Mouse (Mus musculus) c-Kit-positive CD71-positive TER-119-negative erythroid progenitor cells, embryonic 14.5 days (primary cell): ENCODE data around the gene Gm12216.

Source experiments
- DNase-seq: peaks from one replicate; pipeline ENCODE4 v3.0.0-alpha.2; 2013; ENCODE audit warnings: low read depth

Gm12216 gene

GRCm38 (mm10) chr11:53794671-53795557 lies 64.1 kb downstream of the Gm12216 start:
- no peak for DNase-seq

- DNase-seq = no peak
These were observed 65.0 kb downstream of the Gm12216 start for GRCm38 (mm10) chr11:53794015-53794414.

GRCm38 (mm10) chr11:53792986-53793385 lies 66.1 kb downstream of the Gm12216 start:
- no peak for DNase-seq

GRCm38 (mm10) chr11:53789277-53789676 lies 69.8 kb downstream of the Gm12216 start:
- DNase-seq = no peak

- no peak for DNase-seq
These were observed 70.9 kb downstream of the Gm12216 start for GRCm38 (mm10) chr11:53788196-53788595.

- no peak for DNase-seq
These were observed 72.7 kb downstream of the Gm12216 start for GRCm38 (mm10) chr11:53786058-53787031.

- DNase-seq = no peak
These were observed 73.6 kb downstream of the Gm12216 start for GRCm38 (mm10) chr11:53785311-53785936.

- no peak for DNase-seq
These were observed 75.8 kb downstream of the Gm12216 start for GRCm38 (mm10) chr11:53783288-53783687.

- DNase-seq = no peak
These were observed 77.1 kb downstream of the Gm12216 start for GRCm38 (mm10) chr11:53781964-53782363.

GRCm38 (mm10) chr11:53781201-53781775 lies 77.8 kb downstream of the Gm12216 start:
- DNase-seq = no peak

- DNase-seq = no peak
These were observed 78.8 kb downstream of the Gm12216 start for GRCm38 (mm10) chr11:53780262-53780661.

GRCm38 (mm10) chr11:53779808-53780207 lies 79.2 kb downstream of the Gm12216 start:
- DNase-seq = peak; percentile 42

GRCm38 (mm10) chr11:53778455-53778854 lies 80.6 kb downstream of the Gm12216 start:
- DNase-seq = no peak

GRCm38 (mm10) chr11:53777736-53778135 lies 81.3 kb downstream of the Gm12216 start:
- no peak for DNase-seq

GRCm38 (mm10) chr11:53774659-53775255 lies 84.3 kb downstream of the Gm12216 start:
- DNase-seq = no peak

GRCm38 (mm10) chr11:53773641-53774360 lies 85.3 kb downstream of the Gm12216 start:
- DNase-seq = no peak

- no peak for DNase-seq
These were observed 86.0 kb downstream of the Gm12216 start, which contains the start of gene Gm17334 for GRCm38 (mm10) chr11:53773087-53773486. Gene Gm17334 (minus strand): TSS chr11:53773187.

- no peak for DNase-seq
These were observed 86.5 kb downstream of the Gm12216 start for GRCm38 (mm10) chr11:53772536-53772935.

GRCm38 (mm10) chr11:53771001-53771744 lies 87.9 kb downstream of the Gm12216 start:
- DNase-seq = no peak
